Mouse (Mus musculus) midbrain, embryonic 14.5 days (tissue): Measurements from ENCODE around the gene Ofcc1. TPM values are rescaled to one million over a fixed set of nuclear protein-coding genes. Genes with fewer than 3 reads are reported as not detected.

Experiments used
- ATAC-seq: fragments of 200-750 bp; cut with Nextera tagmentation; 2 replicates; pipeline ENCODE4 v1.8.0; 2017; ENCODE audit warnings: moderate number of reproducible peaks, moderate library complexity; ENCODE audit not compliant: low FRiP score, low TSS enrichment
- DNase-seq: peaks from one replicate; pipeline ENCODE4 v3.0.0-alpha.2; 2015
- H3K27ac ChIP-seq: fragments of 300-500 bp; sonication (generic); replicated peaks from 2 replicates; pipeline ENCODE4 v1.5.1; 2014; ENCODE audit warnings: mild to moderate bottlenecking, low read depth, low read length, moderate library complexity
- H3K27me3 ChIP-seq: fragments of 300-500 bp; sonication (generic); 2 replicates; pipeline ENCODE4 v1.6.1; 2014; ENCODE audit warnings: low read length, control low read depth, mixed read lengths; ENCODE audit not compliant: control insufficient read depth, insufficient read depth
- H3K36me3 ChIP-seq: fragments of 300-500 bp; sonication (generic); 2 replicates; pipeline ENCODE4 v1.6.1; 2014; ENCODE audit warnings: low read length, control low read depth; ENCODE audit not compliant: control insufficient read depth, insufficient read depth
- H3K4me1 ChIP-seq: fragments of 300-500 bp; sonication (generic); 2 replicates; pipeline ENCODE4 v1.6.1; 2014; ENCODE audit warnings: mild to moderate bottlenecking, antibody characterized with exemption, low read length, control low read depth; ENCODE audit not compliant: control insufficient read depth, insufficient read depth
- H3K4me2 ChIP-seq: fragments of 300-500 bp; sonication (generic); 2 replicates; pipeline ENCODE4 v1.6.1; 2014; ENCODE audit warnings: mild to moderate bottlenecking, low read length, moderate library complexity
- H3K4me3 ChIP-seq: fragments of 300-500 bp; sonication (generic); replicated peaks from 2 replicates; pipeline ENCODE4 v1.5.1; 2014; ENCODE audit warnings: low read depth, low read length
- H3K9ac ChIP-seq: fragments of 300-500 bp; sonication (generic); replicated peaks from 2 replicates; pipeline ENCODE4 v1.6.1; 2014; ENCODE audit warnings: mild to moderate bottlenecking, low read length, moderate library complexity
- H3K9me3 ChIP-seq: fragments of 300-500 bp; sonication (generic); 2 replicates; pipeline ENCODE4 v1.6.1; 2016; ENCODE audit warnings: low read length, control low read depth, mixed read lengths; ENCODE audit not compliant: control insufficient read depth
- WGBS: fragments of 180-500 bp; shearing (Covaris S2); extraction: QIAGEN DNeasy Blood & Tissue Kit; methylation state at CpG from one replicate; pipeline ENCODE4 v1.1.7; 2014; 5-methylcytosine and 5-hydroxymethylcytosine counted together
- polyA plus RNA-seq: library from polyadenylated mRNA; unstranded; fragments of >200 nt; fragmentation: Nextera tagmentation; extraction: Ambion mirVana; gene quantifications from 2 replicates; pipeline ENCODE4 v1.2.1, GENCODE M21; 2014

The Ofcc1 gene
- polyA plus RNA-seq, 1 experiment from 2014 or later: 0.14 TPM

GRCm38 (mm10) chr13:40023201-40023777 lies 338.0 kb downstream of the Ofcc1 start:
- Histone ChIP-seq H3K4me1 (no peaks in the 10 kb centered on the region), H3K27ac (no peak overlapping the region), H3K36me3 (no peaks in the 10 kb centered on the region), H3K4me3 (no peak overlapping the region), H3K9me3 (peaks cover 5% of the 10 kb centered on the region; the same call in 1 of the 2 replicates), H3K4me2 (no peak overlapping the region), H3K9ac (no peak overlapping the region), H3K27me3 (no peaks in the 10 kb centered on the region)
- DNase-seq (no peak), ATAC-seq (no peak)
- 53% methylated on average over 8 of the region's 8 CpGs for WGBS

- no peak overlapping the region for H3K4me3 ChIP-seq
- 77% methylated on average over 1 of the region's 1 CpGs for WGBS
Measured at GRCm38 (mm10) chr13:40022609-40023008, 338.6 kb downstream of the Ofcc1 start.

GRCm38 (mm10) chr13:40000236-40000635 lies 361.0 kb downstream of the Ofcc1 start:
- Histone ChIP-seq H3K36me3 (no peaks in the 10 kb centered on the region), H3K9me3 (no peaks in the 10 kb centered on the region), H3K4me1 (no peaks in the 10 kb centered on the region), H3K4me3 (no peak overlapping the region), H3K27me3 (no peaks in the 10 kb centered on the region), H3K4me2 (no peak overlapping the region), H3K27ac (no peak overlapping the region), H3K9ac (no peak overlapping the region)
- 90% methylated on average over 8 of the region's 8 CpGs for WGBS
- ATAC-seq (no peak), DNase-seq (no peak)

More at GRCm38 (mm10) chr13:40022609-40023008, 338.6 kb downstream of the Ofcc1 start:
- no peaks in the 10 kb centered on the region for H3K4me1 ChIP-seq
- no peaks in the 10 kb centered on the region for H3K27me3 ChIP-seq
- no peak overlapping the region for H3K27ac ChIP-seq
- no peaks in the 10 kb centered on the region for H3K36me3 ChIP-seq
- no peak overlapping the region for H3K4me2 ChIP-seq
- no peak overlapping the region for H3K9ac ChIP-seq
- DNase-seq (no peak), ATAC-seq (no peak)
- peaks cover 5% of the 10 kb centered on the region; the same call in 1 of the 2 replicates for H3K9me3 ChIP-seq

GRCm38 (mm10) chr13:39997901-39998300 lies 363.3 kb downstream of the Ofcc1 start:
- H3K9ac ChIP-seq: no peak overlapping the region
- WGBS: 82% methylated on average over 4 of the region's 4 CpGs
- H3K4me3 ChIP-seq: no peak overlapping the region
- no peaks in the 10 kb centered on the region for H3K9me3 ChIP-seq
- no peak for ATAC-seq
- no peak overlapping the region for H3K4me2 ChIP-seq
- H3K4me1 ChIP-seq: no peaks in the 10 kb centered on the region
- no peak overlapping the region for H3K27ac ChIP-seq
- H3K27me3 ChIP-seq: no peaks in the 10 kb centered on the region
- no peak for DNase-seq
- H3K36me3 ChIP-seq: no peaks in the 10 kb centered on the region

GRCm38 (mm10) chr13:39979294-39980061 lies 381.8 kb downstream of the Ofcc1 start:
- H3K4me2 ChIP-seq: no peak overlapping the region
- DNase-seq: peak; percentile 18

GRCm38 (mm10) chr13:39968349-39969016 lies 392.8 kb downstream of the Ofcc1 start:
- no peaks in the 10 kb centered on the region for H3K27me3 ChIP-seq
- ATAC-seq: no peak
- WGBS: 76% methylated on average over 8 of the region's 8 CpGs

More at GRCm38 (mm10) chr13:39979294-39980061, 381.8 kb downstream of the Ofcc1 start:
- Histone ChIP-seq H3K27ac (no peak overlapping the region), H3K27me3 (no peaks in the 10 kb centered on the region), H3K9ac (no peak overlapping the region), H3K36me3 (no peaks in the 10 kb centered on the region), H3K4me3 (no peak overlapping the region), H3K4me1 (no peaks in the 10 kb centered on the region), H3K9me3 (no peaks in the 10 kb centered on the region)
- no peak for ATAC-seq
- WGBS: 79% methylated on average over 18 of the region's 18 CpGs

GRCm38 (mm10) chr13:39957226-39957625 lies 404.0 kb downstream of the Ofcc1 start:
- Histone ChIP-seq H3K9ac (no peak overlapping the region), H3K27ac (no peak overlapping the region), H3K4me1 (no peaks in the 10 kb centered on the region), H3K9me3 (no peaks in the 10 kb centered on the region), H3K4me2 (no peak overlapping the region), H3K4me3 (no peak overlapping the region), H3K36me3 (no peaks in the 10 kb centered on the region), H3K27me3 (no peaks in the 10 kb centered on the region)
- peak; percentile 25 for DNase-seq
- 66% methylated on average over 3 of the region's 3 CpGs for WGBS
- no peak for ATAC-seq

More at GRCm38 (mm10) chr13:39968349-39969016, 392.8 kb downstream of the Ofcc1 start:
- Histone ChIP-seq H3K4me2 (no peak overlapping the region), H3K4me1 (no peaks in the 10 kb centered on the region), H3K27ac (no peak overlapping the region), H3K4me3 (no peak overlapping the region), H3K9ac (no peak overlapping the region), H3K36me3 (no peaks in the 10 kb centered on the region), H3K9me3 (peaks cover 3% of the 10 kb centered on the region; the same call in 1 of the 2 replicates)
- no peak for DNase-seq

- ATAC-seq: no peak
- WGBS: 84% methylated on average over 5 of the region's 5 CpGs
- DNase-seq: no peak
- H3K27ac ChIP-seq: no peak overlapping the region
- no peaks in the 10 kb centered on the region for H3K36me3 ChIP-seq
- no peak overlapping the region for H3K9ac ChIP-seq
- H3K4me3 ChIP-seq: no peak overlapping the region
- H3K9me3 ChIP-seq: no peaks in the 10 kb centered on the region
- no peaks in the 10 kb centered on the region for H3K4me1 ChIP-seq
- H3K27me3 ChIP-seq: no peaks in the 10 kb centered on the region
- H3K4me2 ChIP-seq: no peak overlapping the region
Measured at GRCm38 (mm10) chr13:39956017-39956416, 405.2 kb downstream of the Ofcc1 start.
